Comparison of ENCODE assay signal across 12 mouse cellular contexts in the genomic region with DNA sequence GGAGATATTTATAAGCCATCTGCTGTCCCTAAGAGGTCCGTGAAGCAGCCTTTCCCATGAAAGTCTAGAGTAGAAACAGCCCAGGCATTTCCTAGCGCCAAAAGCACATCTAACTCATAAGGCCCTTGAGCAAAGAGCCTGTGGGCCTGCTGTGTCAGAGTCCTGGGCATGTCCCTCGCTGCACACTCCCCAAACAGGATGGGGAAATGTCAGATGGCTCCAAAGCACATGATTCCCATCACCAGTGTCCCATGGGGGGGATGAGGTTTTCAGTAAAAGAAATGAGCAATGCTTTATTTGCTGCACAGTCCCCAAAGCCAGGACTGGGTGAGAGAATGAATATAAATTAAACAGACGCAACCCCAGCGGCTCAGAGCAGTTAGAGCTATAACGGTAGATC. TPM values are rescaled to one million over a fixed set of nuclear protein-coding genes. Genes with fewer than 3 reads are reported as not detected.
DNase-seq lines count a peak whose midpoint lies in the region; ATAC-seq and TF ChIP-seq lines count a peak whose summit lies in the region.
"Had no signal": no experiment of that assay in that cellular context is flagged by ENCODE, and none has a peak within 500 bp of the region (broad histone marks: within the 10 kb centered on the region; RNA-seq: fewer than 3 reads in every experiment).

No protein-coding gene starts in this region.

- no peak overlapping the region for H3K9ac ChIP-seq in lung, embryonic 14.5 days
- H3K9ac ChIP-seq in hindbrain, embryonic 13.5 days: no peak overlapping the region
- H3K9ac ChIP-seq in limb, embryonic 14.5 days (ENCODE audit: low read depth, low read length, severe bottlenecking): no peak overlapping the region
- H3K9ac ChIP-seq: embryonic facial prominence, embryonic 12.5 days; liver, embryonic 14.5 days had no signal

- no peak for ATAC-seq in lung, embryonic 14.5 days (ENCODE audit: insufficient read depth)
- 0 out of 2 replicates have a peak, but pooled peaks have one; percentile 30 for ATAC-seq in hindbrain, embryonic 13.5 days (ENCODE audit: low FRiP score)
- peak; percentile 54; the same call in 1 of the 2 replicates for ATAC-seq in limb, embryonic 14.5 days (ENCODE audit: low FRiP score, low read depth)

- WGBS in lung, embryonic 14.5 days: 60% methylated on average over 6 of the region's 6 CpGs
- 48% methylated on average over 6 of the region's 6 CpGs for WGBS in hindbrain, embryonic 13.5 days
- 50% methylated on average over 6 of the region's 6 CpGs for WGBS in limb, embryonic 14.5 days

- H3K36me3 ChIP-seq in lung, embryonic 14.5 days (ENCODE audit: insufficient read depth): no peaks in the 10 kb centered on the region
- no peaks in the 10 kb centered on the region for H3K36me3 ChIP-seq in hindbrain, embryonic 13.5 days
- H3K36me3 ChIP-seq in limb, embryonic 14.5 days (ENCODE audit: control insufficient read depth, insufficient read depth, low read length): peaks cover 7% of the 10 kb centered on the region

- no peak overlapping the region for H3K4me3 ChIP-seq in lung, embryonic 14.5 days (ENCODE audit: low read depth, low read length)
- H3K4me3 ChIP-seq in hindbrain, embryonic 13.5 days: no peak overlapping the region
- no peak overlapping the region for H3K4me3 ChIP-seq in limb, embryonic 14.5 days (replicated peaks; ENCODE audit: low read length)
- H3K4me3 ChIP-seq: embryonic facial prominence, embryonic 12.5 days had no signal

- no peak overlapping the region for H3K4me2 ChIP-seq in lung, embryonic 14.5 days
- no peak overlapping the region for H3K4me2 ChIP-seq in hindbrain, embryonic 13.5 days
- H3K4me2 ChIP-seq in limb, embryonic 14.5 days (replicated peaks; ENCODE audit: low read depth, low read length, severe bottlenecking): no peak overlapping the region
- H3K4me2 ChIP-seq: embryonic facial prominence, embryonic 12.5 days had no signal

- TF ChIP-seq POLR2A in limb, embryonic 14.5 days (IDR thresholded peaks at IDR 0.05; ENCODE audit: borderline replicate concordance, extremely low read depth, insufficient read depth, insufficient read length): no peak

- no peaks in the 10 kb centered on the region for H3K27me3 ChIP-seq in lung, embryonic 14.5 days (ENCODE audit: insufficient read depth, low read length)
- no peaks in the 10 kb centered on the region for H3K27me3 ChIP-seq in hindbrain, embryonic 13.5 days
- H3K27me3 ChIP-seq in limb, embryonic 14.5 days (ENCODE audit: control insufficient read depth, insufficient read depth, low read length): no peaks in the 10 kb centered on the region
- H3K27me3 ChIP-seq: embryonic facial prominence, embryonic 12.5 days had no signal

- 0 out of 2 replicates have a peak, but pooled peaks cover 6% of the 10 kb centered on the region for H3K4me1 ChIP-seq in lung, embryonic 14.5 days (ENCODE audit: insufficient read depth)
- H3K4me1 ChIP-seq in hindbrain, embryonic 13.5 days (replicated peaks): peaks cover 9% of the 10 kb centered on the region
- peaks cover 32% of the 10 kb centered on the region for H3K4me1 ChIP-seq in limb, embryonic 14.5 days (ENCODE audit: control insufficient read depth, insufficient read depth, low read length)

- no peak for TF ChIP-seq CTCF in lung, embryonic 14.5 days (IDR thresholded peaks at IDR 0.05; ENCODE audit: low read depth)

- peak; percentile 23 for DNase-seq in lung, embryonic 14.5 days
- no peak for DNase-seq in lung, postnatal 14 days
- DNase-seq in gastrocnemius, postnatal 10 days: peak; percentile 29
- DNase-seq in limb, embryonic 14.5 days (ENCODE audit: low spot score): peak; percentile 40
- no peak for DNase-seq in frontal cortex, postnatal 10 days (ENCODE audit: low spot score in 2 of 2)
- DNase-seq in thymus, postnatal 10 days (ENCODE audit: low spot score in 2 of 2): no peak
- no peak for DNase-seq in Muller cell, postnatal 12 days (ENCODE audit: inconsistent ontology term)
- DNase-seq: cerebellum, adult 11 months; spleen, adult 18-20 months had no signal

- no peak overlapping the region for H3K27ac ChIP-seq in lung, embryonic 14.5 days (ENCODE audit: low read depth)
- H3K27ac ChIP-seq in hindbrain, embryonic 13.5 days: peak overlapping the region; percentile 60
- peak overlapping the region; percentile 53 for H3K27ac ChIP-seq in limb, embryonic 14.5 days (replicated peaks; ENCODE audit: low read depth, low read length)
- H3K27ac ChIP-seq: embryonic facial prominence, embryonic 12.5 days; liver, embryonic 14.5 days had no signal

- H3K9me3 ChIP-seq in lung, embryonic 14.5 days (ENCODE audit: low read depth, low read length): no peaks in the 10 kb centered on the region
- peaks cover 6% of the 10 kb centered on the region; the same call in 1 of the 2 replicates for H3K9me3 ChIP-seq in hindbrain, embryonic 13.5 days
- H3K9me3 ChIP-seq in limb, embryonic 14.5 days (ENCODE audit: control insufficient read depth, low read length): no peaks in the 10 kb centered on the region
- H3K9me3 ChIP-seq: embryonic facial prominence, embryonic 12.5 days had no signal

RNA-seq across cellular contexts. Expression of a gene that starts 54.3 kb away (rescaled TPM):
- 52.4 and 53.6 TPM in 2 replicates for polyA plus RNA-seq in lung, embryonic 14.5 days (2014; fragmentation: Nextera tagmentation; extraction: Ambion mirVana)
- total RNA-seq in gastrocnemius, postnatal 10 days (2021): 10 to 100 TPM; 43.9 to 49.8 TPM
- 9.4 and 12.5 TPM in 2 replicates for polyA plus RNA-seq in hindbrain, embryonic 13.5 days (2015; fragmentation: Nextera tagmentation; extraction: Ambion mirVana)
- polyA plus RNA-seq in limb, embryonic 14.5 days (2012; rRNA removed): 64.1 and 68.2 TPM in 2 replicates
- polyA plus RNA-seq in limb, embryonic 14.5 days (2014; fragmentation: Nextera tagmentation; extraction: Ambion mirVana): 86.7 and 100.0 TPM in 2 replicates

Comparison
In these comparisons a context has a peak if more than half of its experiments do, and no peak if none do; other contexts are left out.
1. DNase-seq: peak in lung, embryonic 14.5 days (single experiment), gastrocnemius, postnatal 10 days (single experiment) and limb, embryonic 14.5 days (single experiment); none in lung, postnatal 14 days (single experiment), frontal cortex, postnatal 10 days (0 of 2), thymus, postnatal 10 days (0 of 2) and Muller cell, postnatal 12 days (single experiment).